Mouse (Mus musculus) liver, postnatal 0 days (tissue): ENCODE measurements around the gene Pdxk. TPM values are rescaled to one million over a fixed set of nuclear protein-coding genes. Genes with fewer than 3 reads are reported as not detected.
"Not testable (repeated sequence)": the region's sequence is repeated elsewhere in the genome, so short reads cannot be mapped to it uniquely, and the experiment has no call there.

Experiments used
- ATAC-seq: fragments of 200-750 bp; cut with Nextera tagmentation; 2 replicates; pipeline ENCODE4 v1.8.0; 2017; ENCODE audit warnings: mild to moderate bottlenecking, moderate library complexity
- DNase-seq: peaks from one replicate; pipeline ENCODE4 v3.0.0-alpha.2; 2016
- H3K27ac ChIP-seq: fragments of 300-500 bp; sonication (generic); 2 replicates; pipeline ENCODE4 v1.5.1; 2014; ENCODE audit warnings: antibody characterized with exemption, moderate library complexity, mild to moderate bottlenecking, low read depth
- H3K27me3 ChIP-seq: fragments of 300-500 bp; sonication (generic); 2 replicates; pipeline ENCODE4 v1.6.1; 2014; ENCODE audit warnings: low read length, control low read depth, mixed read lengths; ENCODE audit not compliant: insufficient read depth
- H3K36me3 ChIP-seq: fragments of 300-500 bp; sonication (generic); replicated peaks from 2 replicates; pipeline ENCODE4 v1.6.1; 2014; ENCODE audit warnings: mild to moderate bottlenecking, control low read depth, low read length, moderate library complexity, mixed read lengths; ENCODE audit not compliant: insufficient read depth
- H3K4me1 ChIP-seq: fragments of 300-500 bp; sonication (generic); 2 replicates; pipeline ENCODE4 v1.6.1; 2014; ENCODE audit warnings: antibody characterized with exemption, mild to moderate bottlenecking, control low read depth; ENCODE audit not compliant: insufficient read depth
- H3K4me2 ChIP-seq: fragments of 300-500 bp; sonication (generic); 2 replicates; pipeline ENCODE4 v1.6.1; 2014; ENCODE audit warnings: low read depth, mild to moderate bottlenecking, low read length, moderate library complexity, mixed read lengths
- H3K4me3 ChIP-seq: fragments of 300-500 bp; sonication (generic); 2 replicates; pipeline ENCODE4 v1.5.1; 2014; ENCODE audit warnings: low read depth, low read length
- H3K9ac ChIP-seq: fragments of 300-500 bp; sonication (generic); replicated peaks from 2 replicates; pipeline ENCODE4 v1.6.1; 2014; ENCODE audit warnings: mild to moderate bottlenecking, moderate library complexity
- H3K9me3 ChIP-seq: fragments of 300-500 bp; sonication (generic); 2 replicates; pipeline ENCODE4 v1.6.1; 2016; ENCODE audit warnings: mild to moderate bottlenecking, control low read depth, low read length, mixed read lengths
- CTCF ChIP-seq: sonication (generic); IDR thresholded peaks from 2 replicates; pipeline ENCODE4 v1.5.1; 2016; ENCODE audit warnings: antibody characterized with exemption, low read depth
- EP300 ChIP-seq: IDR thresholded peaks from 2 replicates; pipeline ENCODE4 v1.6.1; 2016; ENCODE audit warnings: antibody characterized with exemption, low read depth, mild to moderate bottlenecking
- WGBS: fragments of 180-500 bp; shearing (Covaris S2); extraction: QIAGEN DNeasy Blood & Tissue Kit; methylation state at CpG from one replicate; pipeline ENCODE4 v1.1.7; 2014; ENCODE audit not compliant: insufficient replicate concordance; 5-methylcytosine and 5-hydroxymethylcytosine counted together
- polyA plus RNA-seq: library from polyadenylated mRNA; unstranded; fragments of >200 nt; fragmentation: Nextera tagmentation; extraction: Ambion mirVana; gene quantifications from 2 replicates; pipeline ENCODE4 v1.2.1, GENCODE M21; 2015

Pdxk gene
- polyA plus RNA-seq, 1 experiment from 2014 or later, result 11.0 TPM

- Histone ChIP-seq H3K9ac (peak overlapping the region; percentile 89), H3K27ac (peak overlapping the region; percentile 90), H3K9me3 (no peaks in the 10 kb centered on the region), H3K36me3 (peaks cover 7% of the 10 kb centered on the region), H3K4me3 (peak overlapping the region; percentile 81), H3K27me3 (no peaks in the 10 kb centered on the region), H3K4me2 (peak overlapping the region; percentile 95), H3K4me1 (peaks cover 13% of the 10 kb centered on the region)
- ATAC-seq (peak; percentile 8; the same call in 1 of the 2 replicates), DNase-seq (peak; percentile 34)
- WGBS, result 35% methylated on average over 6 of the region's 6 CpGs
- TF ChIP-seq CTCF (no peak), EP300 (no peak)
These were observed 38.5 kb downstream of the Pdxk start for GRCm38 (mm10) chr10:78426117-78426735.

DNA sequence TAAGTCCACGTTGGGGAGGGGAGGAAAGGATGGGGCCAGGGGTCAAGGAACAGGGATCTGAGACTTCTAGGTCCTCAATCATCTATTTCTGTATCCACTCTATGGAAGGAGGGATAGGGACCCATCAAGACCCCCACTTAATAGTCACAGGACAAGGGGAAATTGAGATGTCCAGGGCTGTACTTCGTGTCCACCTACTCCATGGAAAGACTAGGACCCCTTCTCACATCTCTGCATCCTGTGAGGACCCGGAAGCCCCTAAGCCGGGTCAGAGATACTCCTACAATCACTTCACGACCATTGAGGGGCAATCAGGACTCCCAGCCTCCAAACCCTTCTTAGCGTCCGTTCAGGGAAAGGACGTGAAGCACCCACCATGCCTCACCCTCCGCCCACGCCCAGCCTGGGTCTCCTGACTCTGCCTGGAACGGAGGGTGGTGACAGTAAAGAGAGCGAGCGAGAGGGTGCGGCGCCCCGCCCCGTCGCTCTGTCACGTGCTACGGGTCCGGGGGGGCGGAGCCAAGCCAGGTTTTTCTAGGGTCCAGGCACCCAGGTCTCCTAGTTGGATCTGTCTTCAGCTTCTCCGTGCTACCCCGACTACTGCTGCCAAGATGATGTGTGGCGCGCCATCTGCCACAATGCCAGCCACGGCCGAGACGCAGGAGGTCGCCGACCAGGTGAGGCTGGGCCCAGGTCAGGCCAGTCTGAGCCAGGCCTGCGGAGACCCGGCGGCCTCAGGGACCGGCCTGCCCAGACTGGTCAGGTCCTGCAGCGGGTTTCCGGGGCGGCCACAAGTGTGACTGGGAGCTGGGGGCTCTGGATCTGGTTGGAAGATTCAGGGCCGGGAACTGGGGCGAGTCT lies 39.4 kb downstream of the Pdxk start, which contains the start of gene Cstb:
Cstb (plus strand) TSS at position 489 of the 861 bp plus-strand sequence.
- TF ChIP-seq CTCF, result no peak
- no peak for TF ChIP-seq EP300
- DNase-seq (peak; percentile 89), ATAC-seq (peak; percentile 92)
- no peaks in the 10 kb centered on the region for H3K9me3 ChIP-seq
- H3K4me2 ChIP-seq, result peak within 1 kb of the TSS; percentile 95
- peaks cover 13% of the 10 kb centered on the region for H3K4me1 ChIP-seq
- WGBS, result 2% methylated on average over 40 of the region's 40 CpGs
- H3K9ac ChIP-seq, result peak within 1 kb of the TSS; percentile 89
- H3K4me3 ChIP-seq, result peak within 1 kb of the TSS; percentile 81
- peaks cover 7% of the 10 kb centered on the region for H3K36me3 ChIP-seq
- H3K27ac ChIP-seq, result peak within 1 kb of the TSS; percentile 90
- no peaks in the 10 kb centered on the region for H3K27me3 ChIP-seq

DNA sequence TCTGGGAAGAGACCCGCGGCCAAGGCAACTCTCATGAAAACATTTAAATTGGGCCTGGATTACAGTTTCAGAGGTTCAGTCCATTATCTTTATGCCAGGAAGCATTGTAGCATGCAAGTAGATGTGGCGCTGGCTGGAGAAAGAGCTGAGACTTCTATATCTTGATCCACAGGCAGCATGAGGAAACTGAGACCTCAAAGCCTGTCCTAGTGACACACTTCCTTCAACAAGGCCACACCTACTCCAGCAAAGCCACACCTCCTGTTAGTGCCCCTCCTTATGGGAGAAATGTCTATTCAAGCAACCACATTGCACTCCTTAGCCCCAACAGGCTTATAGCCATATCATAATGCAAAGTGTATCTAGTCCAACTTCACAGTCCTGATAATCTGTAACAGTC lies 42.2 kb downstream of the Pdxk start:
- H3K9me3 ChIP-seq, result no peaks in the 10 kb centered on the region
- no peak for TF ChIP-seq EP300
- no peak for TF ChIP-seq CTCF
- peaks cover 5% of the 10 kb centered on the region; the same call in 1 of the 2 replicates for H3K36me3 ChIP-seq
- no peaks in the 10 kb centered on the region for H3K27me3 ChIP-seq
- DNase-seq, result no peak
- WGBS, result 63% methylated on average over 3 of the region's 3 CpGs
- H3K4me2 ChIP-seq, result no peak overlapping the region
- peaks cover 13% of the 10 kb centered on the region for H3K4me1 ChIP-seq
- H3K27ac ChIP-seq, result no peak overlapping the region
- H3K4me3 ChIP-seq, result no peak overlapping the region
- no peak for ATAC-seq
- H3K9ac ChIP-seq, result no peak overlapping the region

- H3K9ac ChIP-seq, result no peak overlapping the region
- H3K4me2 ChIP-seq, result no peak overlapping the region
- no peak for DNase-seq
- H3K9me3 ChIP-seq, result no peaks in the 10 kb centered on the region
- no peaks in the 10 kb centered on the region for H3K36me3 ChIP-seq
- H3K4me3 ChIP-seq, result no peak overlapping the region
- WGBS, result 57% methylated on average over 2 of the region's 2 CpGs
- TF ChIP-seq EP300, result no peak
- TF ChIP-seq CTCF, result no peak
- peaks cover 9% of the 10 kb centered on the region for H3K4me1 ChIP-seq
- no peak overlapping the region for H3K27ac ChIP-seq
- ATAC-seq, result no peak
- H3K27me3 ChIP-seq, result no peaks in the 10 kb centered on the region
These were observed 43.8 kb downstream of the Pdxk start for GRCm38 (mm10) chr10:78420929-78421328.

- Histone ChIP-seq H3K4me1 (0 out of 2 replicates have a peak, but pooled peaks cover 2% of the 10 kb centered on the region), H3K4me3 (no peak overlapping the region), H3K27ac (no peak overlapping the region), H3K27me3 (no peaks in the 10 kb centered on the region), H3K9me3 (no peaks in the 10 kb centered on the region), H3K36me3 (no peaks in the 10 kb centered on the region), H3K9ac (no peak overlapping the region), H3K4me2 (no peak overlapping the region)
- 79% methylated on average over 2 of the region's 2 CpGs for WGBS
- no peak for TF ChIP-seq EP300
- no peak for TF ChIP-seq CTCF
- DNase-seq (no peak), ATAC-seq (no peak; the same call in 1 of the 2 replicates)
These were observed 46.0 kb downstream of the Pdxk start for GRCm38 (mm10) chr10:78418791-78419190.

- no peak overlapping the region for H3K27ac ChIP-seq
- H3K36me3 ChIP-seq, result no peaks in the 10 kb centered on the region
- ATAC-seq, result no peak
These were observed 46.9 kb downstream of the Pdxk start for GRCm38 (mm10) chr10:78417888-78418287.

GRCm38 (mm10) chr10:78414936-78415335 lies 49.8 kb downstream of the Pdxk start:
- not testable (repeated sequence) for DNase-seq, ATAC-seq, H3K27me3 ChIP-seq, H3K9me3 ChIP-seq, H3K27ac ChIP-seq, H3K4me2 ChIP-seq, H3K36me3 ChIP-seq, H3K9ac ChIP-seq, H3K4me3 ChIP-seq
- H3K4me1 ChIP-seq, result peaks cover 13% of the 10 kb centered on the region
- 90% methylated on average over 3 of the region's 4 CpGs for WGBS

More at GRCm38 (mm10) chr10:78417888-78418287, 46.9 kb downstream of the Pdxk start:
- H3K4me3 ChIP-seq, result no peak overlapping the region
- H3K9ac ChIP-seq, result no peak overlapping the region
- H3K4me2 ChIP-seq, result no peak overlapping the region
- WGBS, result 60% methylated on average over 5 of the region's 5 CpGs
- no peaks in the 10 kb centered on the region for H3K9me3 ChIP-seq
- TF ChIP-seq CTCF, result no peak
- DNase-seq, result no peak
- H3K27me3 ChIP-seq, result no peaks in the 10 kb centered on the region
- H3K4me1 ChIP-seq, result 0 out of 2 replicates have a peak, but pooled peaks cover 5% of the 10 kb centered on the region
